Mouse (Mus musculus) midbrain, embryonic 10.5 days (tissue): ENCODE measurements at regions not wholly inside any gene's neighbourhood (a gene's known extent, or its start where the extent isn't known, plus 50 kb on each side); places are given as distances from the start of the nearest gene placed in this dataset.

Experiments
- DNase-seq: peaks from one replicate; pipeline ENCODE4 v3.0.0-alpha.2; 2017; ENCODE audit warnings: low spot score
- H3K27ac ChIP-seq: fragments of 300-500 bp; sonication (generic); replicated peaks from 2 replicates; pipeline ENCODE4 v1.5.1; 2016; ENCODE audit warnings: mild to moderate bottlenecking
- H3K27me3 ChIP-seq: fragments of 300-500 bp; sonication (generic); 2 replicates; pipeline ENCODE4 v1.6.1; 2016; ENCODE audit warnings: low read depth, mild to moderate bottlenecking; ENCODE audit not compliant: poor library complexity, severe bottlenecking
- H3K36me3 ChIP-seq: fragments of 300-500 bp; sonication (generic); 2 replicates; pipeline ENCODE4 v1.6.1; 2016; ENCODE audit warnings: mild to moderate bottlenecking, moderate library complexity
- H3K4me1 ChIP-seq: fragments of 300-500 bp; sonication (generic); 2 replicates; pipeline ENCODE4 v1.6.1; 2016
- H3K4me3 ChIP-seq: fragments of 300-500 bp; sonication (generic); 2 replicates; pipeline ENCODE4 v1.5.1; 2016; ENCODE audit warnings: mild to moderate bottlenecking, moderate library complexity
- H3K9me3 ChIP-seq: fragments of 300-500 bp; sonication (generic); replicated peaks from 2 replicates; pipeline ENCODE4 v1.6.1; 2016; ENCODE audit warnings: mild to moderate bottlenecking
- WGBS: fragments of 180-500 bp; shearing (Covaris S2); methylation state at CpG from one replicate; pipeline ENCODE4 v1.1.7; 2016; 5-methylcytosine and 5-hydroxymethylcytosine counted together

DNA sequence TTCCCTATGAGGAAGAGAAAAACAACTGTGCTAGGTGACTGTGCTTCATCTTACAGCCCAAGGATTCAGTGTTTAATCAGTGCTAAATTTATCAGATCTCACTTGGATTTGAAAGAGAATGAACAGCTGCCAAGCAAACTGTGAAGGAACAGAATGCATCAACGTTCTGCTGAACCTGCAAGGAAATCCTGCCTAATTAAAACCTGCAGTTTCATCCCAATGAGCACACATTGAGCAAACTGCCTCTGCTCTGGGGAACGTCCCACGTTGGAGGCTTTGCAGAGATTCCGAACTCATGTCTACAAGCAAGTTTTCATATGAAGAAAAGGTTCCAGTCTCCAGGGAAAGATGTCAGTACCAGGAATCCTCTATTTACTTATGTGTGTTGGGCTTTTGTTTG is 171.6 kb upstream of the Pld5 start:
- Histone ChIP-seq H3K9me3 (no peaks in the 10 kb centered on the region), H3K36me3 (no peaks in the 10 kb centered on the region), H3K4me3 (no peak overlapping the region), H3K27me3 (no peaks in the 10 kb centered on the region), H3K27ac (no peak overlapping the region), H3K4me1 (no peaks in the 10 kb centered on the region)
- 82% methylated on average over 4 of the region's 4 CpGs for WGBS
- DNase-seq: no peak

DNA sequence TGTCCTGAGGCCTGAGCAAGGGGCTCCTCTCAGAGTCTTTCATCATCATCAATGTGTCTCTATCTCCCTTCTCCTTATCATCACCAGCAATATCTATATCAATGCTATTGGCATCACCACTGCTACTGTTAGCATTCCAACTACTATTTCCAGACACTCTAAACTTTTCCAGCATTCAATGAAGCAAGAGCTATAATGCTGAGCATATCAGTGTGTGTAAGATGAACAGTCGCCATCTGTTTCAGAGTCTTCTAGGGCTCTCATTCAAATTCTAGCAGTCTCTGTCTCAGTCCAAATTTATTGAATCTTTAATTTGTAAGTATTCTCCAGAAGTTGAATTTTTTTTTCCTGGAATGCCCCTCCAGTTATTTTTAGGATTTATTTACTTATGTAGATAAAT is 168.6 kb upstream of the Pld5 start:
- no peaks in the 10 kb centered on the region for H3K4me1 ChIP-seq
- WGBS: 96% methylated on average over 1 of the region's 1 CpGs
- no peaks in the 10 kb centered on the region for H3K36me3 ChIP-seq
- H3K4me3 ChIP-seq: no peak overlapping the region
- no peaks in the 10 kb centered on the region for H3K9me3 ChIP-seq
- no peak for DNase-seq
- H3K27ac ChIP-seq: no peak overlapping the region
- no peaks in the 10 kb centered on the region for H3K27me3 ChIP-seq

DNA sequence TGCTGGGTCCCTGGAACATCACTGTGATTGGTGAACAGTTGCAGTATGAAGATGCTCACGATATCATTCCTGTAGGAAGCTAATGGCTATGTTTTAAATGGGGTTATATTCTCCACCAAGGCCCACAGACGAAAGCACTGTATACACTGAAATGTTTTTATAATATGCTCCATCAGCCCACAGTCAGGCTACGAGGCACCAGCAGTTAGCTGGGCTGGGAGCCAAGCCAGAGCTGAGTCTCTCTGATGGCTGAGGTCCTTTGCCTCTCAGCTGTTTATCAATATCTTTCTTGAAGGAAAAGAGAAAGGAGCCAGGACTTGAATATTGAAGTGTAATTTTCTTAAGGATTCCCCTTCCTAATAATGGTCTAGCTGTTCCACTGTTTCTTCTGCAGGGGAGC is 165.1 kb upstream of the Pld5 start:
- Histone ChIP-seq H3K9me3 (no peaks in the 10 kb centered on the region), H3K4me3 (no peak overlapping the region), H3K4me1 (no peaks in the 10 kb centered on the region), H3K36me3 (no peaks in the 10 kb centered on the region), H3K27me3 (no peaks in the 10 kb centered on the region), H3K27ac (no peak overlapping the region)
- WGBS: 87% methylated on average over 3 of the region's 3 CpGs
- no peak for DNase-seq

DNA sequence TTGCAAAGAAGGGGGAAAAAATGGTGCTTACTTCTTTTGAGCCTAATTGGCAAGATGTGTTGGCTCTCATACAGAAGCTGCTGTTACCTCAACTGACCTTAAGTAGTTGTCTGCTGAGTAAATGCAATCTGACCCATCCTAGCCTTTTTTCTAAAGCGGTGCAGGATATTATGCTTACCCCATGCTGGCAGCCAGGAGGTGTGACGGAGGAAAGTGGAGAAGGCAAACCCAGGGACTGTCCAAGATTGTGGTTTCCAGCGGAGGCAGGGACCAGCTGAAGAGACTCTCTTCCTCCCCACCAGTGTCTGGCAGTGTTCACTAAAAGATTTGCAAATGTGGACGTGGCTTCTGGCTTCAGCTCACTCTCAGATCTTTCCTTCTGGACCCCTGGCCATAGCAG is 152.7 kb upstream of the Pld5 start:
- Histone ChIP-seq H3K27ac (no peak overlapping the region), H3K9me3 (no peaks in the 10 kb centered on the region), H3K4me1 (no peaks in the 10 kb centered on the region), H3K27me3 (no peaks in the 10 kb centered on the region), H3K4me3 (no peak overlapping the region), H3K36me3 (no peaks in the 10 kb centered on the region)
- no peak for DNase-seq
- 41% methylated on average over 4 of the region's 4 CpGs for WGBS

DNA sequence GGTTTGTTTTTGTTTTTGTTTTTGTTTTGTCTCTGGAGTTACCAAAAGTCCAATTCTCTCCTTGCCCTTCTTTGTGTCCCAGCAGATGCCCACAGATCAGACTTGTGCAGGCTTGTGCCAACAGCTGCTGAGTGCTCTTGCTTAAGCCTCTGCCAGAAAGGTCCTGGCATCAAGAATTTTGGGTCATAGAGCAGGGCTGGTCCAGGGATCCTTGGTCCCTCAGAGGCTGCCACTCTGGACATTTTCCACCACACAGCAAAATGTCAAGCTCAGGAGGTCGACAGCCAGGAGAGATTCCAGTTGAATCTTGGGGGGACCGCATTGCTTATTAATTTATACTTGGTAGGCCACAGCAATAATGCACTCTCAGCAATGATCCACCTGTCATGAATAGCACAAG is 151.9 kb upstream of the Pld5 start:
- 83% methylated on average over 2 of the region's 2 CpGs for WGBS
- Histone ChIP-seq H3K27ac (no peak overlapping the region), H3K36me3 (no peaks in the 10 kb centered on the region), H3K4me3 (no peak overlapping the region), H3K27me3 (no peaks in the 10 kb centered on the region), H3K4me1 (no peaks in the 10 kb centered on the region), H3K9me3 (no peaks in the 10 kb centered on the region)
- DNase-seq: no peak

DNA sequence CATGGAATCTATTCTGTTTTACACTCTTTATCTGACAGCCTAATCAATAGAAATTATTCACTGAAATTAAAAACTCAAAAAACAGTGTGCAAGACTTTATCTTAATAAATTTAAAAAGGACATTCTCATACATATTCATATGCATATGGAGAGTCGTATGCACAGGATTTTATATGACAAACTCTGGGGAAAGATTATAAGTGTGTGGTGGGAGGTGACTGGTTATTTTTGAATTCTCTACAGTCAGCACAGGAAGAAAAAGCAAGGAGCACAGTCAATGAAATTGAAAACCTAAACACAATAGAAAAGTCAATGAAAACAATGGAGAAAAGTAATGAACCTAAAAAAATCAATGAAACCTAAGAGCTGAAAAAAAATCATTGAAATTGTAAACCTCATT is 142.1 kb upstream of the Pld5 start:
- DNase-seq: no peak
- Histone ChIP-seq H3K36me3 (no peaks in the 10 kb centered on the region), H3K4me1 (no peaks in the 10 kb centered on the region), H3K27ac (no peak overlapping the region), H3K9me3 (no peaks in the 10 kb centered on the region), H3K4me3 (no peak overlapping the region), H3K27me3 (no peaks in the 10 kb centered on the region)
- 90% methylated on average over 1 of the region's 1 CpGs for WGBS

DNA sequence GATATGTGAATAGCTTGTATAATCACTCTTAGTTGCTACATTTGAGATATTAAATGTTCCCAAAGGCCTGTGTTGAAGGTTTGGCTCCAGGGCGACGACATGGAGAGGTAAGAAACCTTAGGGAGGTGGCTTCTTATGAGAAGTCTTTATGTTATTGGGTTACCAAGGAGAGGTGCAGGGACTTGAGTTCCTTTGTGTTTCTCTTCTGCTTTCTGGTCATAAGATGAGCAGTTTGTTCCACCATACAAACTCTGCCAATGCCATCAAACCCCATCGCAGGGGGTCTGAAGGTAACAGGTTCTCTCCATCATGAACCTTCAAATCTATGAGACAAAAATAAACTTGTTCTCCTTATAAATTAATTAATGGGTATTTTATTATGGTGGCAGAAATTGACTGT is 129.0 kb upstream of the Pld5 start:
- Histone ChIP-seq H3K27ac (no peak overlapping the region), H3K4me3 (no peak overlapping the region), H3K4me1 (no peaks in the 10 kb centered on the region), H3K9me3 (no peaks in the 10 kb centered on the region), H3K36me3 (no peaks in the 10 kb centered on the region), H3K27me3 (no peaks in the 10 kb centered on the region)
- 95% methylated on average over 3 of the region's 3 CpGs for WGBS
- no peak for DNase-seq

DNA sequence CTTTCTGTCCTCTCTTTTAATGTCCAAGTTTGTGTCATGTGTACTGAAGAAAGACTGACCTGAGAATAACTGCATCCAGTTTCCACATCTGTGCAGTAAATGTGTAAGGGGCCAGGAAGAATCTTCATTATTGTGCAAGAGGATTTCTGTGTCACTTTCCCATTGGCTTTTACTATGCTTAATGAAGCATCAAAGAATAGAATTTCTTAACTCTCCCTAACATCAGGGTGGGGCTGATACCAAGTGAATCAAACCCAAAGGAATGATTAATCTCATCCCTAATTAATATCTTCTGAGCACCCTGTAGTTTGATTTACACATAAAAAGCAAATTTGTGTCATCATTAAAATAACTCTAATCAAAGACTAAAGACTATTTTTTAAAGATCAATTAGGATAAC is 104.5 kb upstream of the Pld5 start:
- no peak overlapping the region for H3K27ac ChIP-seq
- no peak overlapping the region for H3K4me3 ChIP-seq
- no peaks in the 10 kb centered on the region for H3K9me3 ChIP-seq
- H3K27me3 ChIP-seq: no peaks in the 10 kb centered on the region
- no peaks in the 10 kb centered on the region for H3K4me1 ChIP-seq
- H3K36me3 ChIP-seq: no peaks in the 10 kb centered on the region
- no peak for DNase-seq

DNA sequence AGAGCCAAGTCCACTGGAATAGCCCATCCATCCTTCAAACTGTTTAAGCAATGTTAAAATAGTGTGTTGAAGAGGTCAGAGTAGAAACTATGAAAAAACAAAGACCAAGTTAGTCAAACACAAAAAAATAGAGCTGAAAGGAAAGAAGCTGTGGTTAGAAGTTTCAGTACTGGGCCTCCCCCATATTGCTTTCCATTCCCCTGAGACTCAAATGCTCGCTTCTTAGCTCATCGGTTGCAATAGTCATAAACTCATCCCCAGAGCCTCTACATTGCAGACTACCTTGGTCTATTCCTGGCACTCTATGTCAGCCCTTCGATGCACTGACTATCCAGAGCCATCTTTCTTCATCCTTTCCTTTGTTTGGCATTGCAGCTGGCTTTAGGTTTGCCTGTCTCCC is 91.8 kb upstream of the Pld5 start:
- Histone ChIP-seq H3K9me3 (no peaks in the 10 kb centered on the region), H3K36me3 (no peaks in the 10 kb centered on the region), H3K4me1 (no peaks in the 10 kb centered on the region), H3K27ac (no peak overlapping the region), H3K4me3 (no peak overlapping the region), H3K27me3 (no peaks in the 10 kb centered on the region)
- DNase-seq: no peak
- WGBS: 88% methylated on average over 3 of the region's 3 CpGs

DNA sequence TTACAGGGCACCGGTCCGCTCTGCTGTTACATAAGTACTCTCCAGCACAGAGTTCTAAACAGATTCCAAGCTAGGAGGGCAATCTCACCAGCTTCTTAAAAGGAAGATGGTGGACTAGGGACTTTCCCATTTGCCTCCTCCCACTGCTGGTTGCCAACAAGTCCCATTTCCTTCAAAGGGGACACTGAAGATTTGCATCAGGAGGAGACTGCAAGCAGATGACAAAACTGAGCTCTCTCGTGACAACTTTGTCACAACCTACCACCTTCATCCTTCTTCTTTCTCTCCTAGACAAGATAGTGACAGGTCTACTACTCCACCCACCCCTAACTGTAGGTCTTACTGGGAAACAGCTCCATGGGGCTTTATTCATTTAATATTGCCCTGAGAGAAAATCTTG is 85.8 kb upstream of the Pld5 start:
- DNase-seq: no peak
- WGBS: 96% methylated on average over 3 of the region's 3 CpGs
- Histone ChIP-seq H3K36me3 (no peaks in the 10 kb centered on the region), H3K27me3 (no peaks in the 10 kb centered on the region), H3K4me3 (no peak overlapping the region), H3K4me1 (no peaks in the 10 kb centered on the region), H3K9me3 (no peaks in the 10 kb centered on the region), H3K27ac (no peak overlapping the region)

DNA sequence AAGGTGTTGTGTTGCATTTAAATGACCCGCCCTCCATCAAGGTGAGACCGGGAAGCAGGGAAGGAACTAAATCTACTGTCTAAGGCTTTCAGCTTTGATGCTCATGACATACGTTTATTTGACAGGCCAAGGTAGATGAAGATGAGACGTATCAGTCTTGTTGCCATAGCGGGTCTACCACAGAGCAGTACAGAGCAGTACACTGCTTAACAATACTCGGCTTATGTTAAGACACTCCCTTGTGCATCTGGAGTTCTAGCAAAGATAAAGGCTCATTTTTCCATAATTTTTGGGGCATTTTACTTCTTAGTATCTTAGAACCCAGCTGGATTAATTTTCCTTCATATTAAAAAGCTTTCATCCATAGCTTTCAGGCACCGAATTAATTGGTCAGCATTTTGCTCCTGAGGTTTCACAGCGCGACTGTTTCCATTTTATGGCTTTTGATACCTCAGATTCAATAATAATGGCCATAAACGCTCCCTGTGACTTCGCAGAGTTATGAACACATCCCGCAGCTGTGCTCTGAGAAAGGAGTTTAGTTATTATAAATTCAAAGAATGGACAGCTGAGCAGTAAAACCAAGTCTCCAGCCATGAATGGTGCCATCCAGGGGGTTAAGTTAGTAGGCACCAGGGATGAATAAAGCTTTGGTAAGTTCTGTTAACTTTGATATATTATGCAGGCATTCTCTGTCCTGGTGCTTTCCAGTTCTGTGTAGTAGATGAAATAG is 85.0 kb upstream of the Pld5 start:
- Histone ChIP-seq H3K4me1 (peaks cover 4% of the 10 kb centered on the region; the same call in 1 of the 2 replicates), H3K27me3 (no peaks in the 10 kb centered on the region), H3K36me3 (no peaks in the 10 kb centered on the region), H3K4me3 (no peak overlapping the region), H3K9me3 (no peaks in the 10 kb centered on the region), H3K27ac (no peak overlapping the region)
- no peak for DNase-seq
- 92% methylated on average over 12 of the region's 12 CpGs for WGBS

DNA sequence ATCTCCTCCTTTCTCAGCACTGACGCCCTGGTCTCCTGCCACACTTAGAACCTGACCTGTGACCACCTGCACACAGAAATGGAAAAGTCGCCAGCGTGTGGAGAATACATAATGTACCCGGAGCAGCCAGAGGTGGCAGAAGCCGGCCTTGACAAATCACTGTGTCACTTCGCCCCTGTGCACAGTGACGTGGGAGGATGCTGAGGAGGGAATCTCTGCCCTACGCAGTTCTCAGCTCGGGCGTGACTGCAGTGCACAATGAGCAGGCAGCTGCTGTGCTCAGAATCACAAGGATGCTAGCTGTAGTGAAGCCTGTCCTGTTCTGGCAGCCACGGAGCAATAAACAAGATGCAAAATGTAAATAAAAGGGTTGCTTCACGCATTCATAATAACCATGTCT is 80.2 kb upstream of the Pld5 start:
- no peak for DNase-seq
- Histone ChIP-seq H3K27me3 (no peaks in the 10 kb centered on the region), H3K9me3 (no peaks in the 10 kb centered on the region), H3K4me1 (peaks cover 6% of the 10 kb centered on the region; the same call in 1 of the 2 replicates), H3K4me3 (no peak overlapping the region), H3K36me3 (no peaks in the 10 kb centered on the region), H3K27ac (0 out of 2 replicates have a peak overlapping the region, but pooled peaks have one; percentile 42)
- 64% methylated on average over 12 of the region's 12 CpGs for WGBS

DNA sequence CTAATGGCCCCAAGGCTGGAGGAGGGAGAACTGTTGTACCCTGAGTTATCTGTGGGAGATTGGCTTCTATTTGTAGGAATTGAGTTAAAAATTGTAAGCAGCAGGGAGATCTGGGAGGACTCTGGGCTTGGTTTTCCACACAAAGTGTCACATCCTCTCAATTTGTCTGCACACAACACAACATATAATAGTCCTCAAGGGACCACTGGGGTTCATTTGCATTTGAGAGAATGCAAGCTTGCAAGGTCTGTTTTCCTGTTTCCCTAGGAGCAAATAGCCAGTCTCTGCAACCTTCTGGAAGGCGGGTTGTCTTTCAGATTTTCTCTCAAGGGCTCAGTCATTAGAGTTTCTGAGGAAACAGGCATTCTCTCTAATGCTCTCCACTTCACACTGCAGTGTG is 79.8 kb upstream of the Pld5 start:
- no peaks in the 10 kb centered on the region for H3K27me3 ChIP-seq
- no peak for DNase-seq
- no peaks in the 10 kb centered on the region for H3K36me3 ChIP-seq
- 66% methylated on average over 1 of the region's 1 CpGs for WGBS
- H3K4me3 ChIP-seq: no peak overlapping the region
- H3K27ac ChIP-seq: no peak overlapping the region
- peaks cover 6% of the 10 kb centered on the region; the same call in 1 of the 2 replicates for H3K4me1 ChIP-seq
- no peaks in the 10 kb centered on the region for H3K9me3 ChIP-seq

DNA sequence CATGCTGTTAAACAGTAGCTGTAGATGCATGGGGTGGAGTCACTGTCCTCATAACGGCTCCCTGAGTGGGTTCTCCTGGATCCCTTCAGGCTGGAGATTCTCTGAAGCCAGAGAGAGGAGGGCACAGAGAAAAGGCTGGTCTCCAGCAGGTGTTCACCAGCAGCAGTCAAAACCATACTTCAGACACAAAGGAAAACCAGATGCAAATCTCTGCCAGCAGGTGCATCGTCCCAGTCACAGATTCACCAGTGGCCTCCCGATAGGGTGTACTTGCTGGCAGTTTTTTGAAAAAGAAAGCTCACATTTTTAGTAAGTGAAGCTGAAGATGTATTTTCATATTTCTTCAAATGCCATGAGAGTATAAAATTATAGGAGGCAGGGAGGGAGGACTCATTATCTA is 77.6 kb upstream of the Pld5 start:
- peaks cover 6% of the 10 kb centered on the region; the same call in 1 of the 2 replicates for H3K4me1 ChIP-seq
- H3K27me3 ChIP-seq: no peaks in the 10 kb centered on the region
- H3K36me3 ChIP-seq: no peaks in the 10 kb centered on the region
- no peak overlapping the region for H3K27ac ChIP-seq
- DNase-seq: no peak
- 75% methylated on average over 3 of the region's 3 CpGs for WGBS
- H3K4me3 ChIP-seq: no peak overlapping the region
- no peaks in the 10 kb centered on the region for H3K9me3 ChIP-seq
